Mouse (Mus musculus): ENCODE results near the gene 4930523C07Rik.

4930523C07Rik gene

DNA sequence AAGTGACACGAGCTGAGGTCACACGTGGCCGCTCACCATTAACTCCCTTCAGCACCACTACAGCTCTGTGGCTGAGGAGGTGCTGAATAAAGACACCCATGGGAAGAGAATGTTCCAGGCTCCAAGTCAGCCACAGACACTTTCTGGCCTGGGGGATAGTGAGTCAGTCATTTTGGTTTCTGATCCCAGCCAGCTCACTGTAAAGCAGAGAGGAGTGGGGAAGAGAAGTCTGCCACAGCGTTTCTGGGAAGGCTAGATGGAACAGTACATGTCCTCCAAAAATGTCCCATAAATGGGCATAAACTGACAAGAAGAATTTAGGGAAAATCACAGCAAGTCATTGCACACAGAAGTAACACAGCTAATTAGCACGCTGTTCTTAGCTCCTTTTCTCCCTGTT, 56.8 kb downstream of the 4930523C07Rik start:
- no peak for DNase-seq (ENCODE audit: low spot score)

DNA sequence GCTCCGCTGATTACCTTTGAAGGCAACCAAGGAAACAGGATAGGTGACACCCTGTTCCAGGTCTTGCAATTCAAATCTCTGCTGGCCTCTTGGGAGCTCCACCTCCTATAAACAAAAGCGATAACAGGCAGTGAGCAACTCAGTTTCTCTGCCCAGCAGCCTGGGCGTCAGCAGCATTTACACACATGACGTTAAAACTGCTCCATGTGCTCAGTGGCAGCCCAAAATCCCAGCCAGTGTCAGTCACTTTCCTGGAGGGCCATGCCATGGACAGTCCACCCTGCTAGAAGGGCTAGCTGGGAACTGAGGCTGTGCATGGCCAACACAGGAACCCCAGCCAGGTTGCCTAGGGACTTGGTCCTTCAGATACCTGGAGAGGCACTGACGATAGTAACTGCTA, 61.2 kb downstream of the 4930523C07Rik start:
- DNase-seq (ENCODE audit: low spot score), result no peak

DNA sequence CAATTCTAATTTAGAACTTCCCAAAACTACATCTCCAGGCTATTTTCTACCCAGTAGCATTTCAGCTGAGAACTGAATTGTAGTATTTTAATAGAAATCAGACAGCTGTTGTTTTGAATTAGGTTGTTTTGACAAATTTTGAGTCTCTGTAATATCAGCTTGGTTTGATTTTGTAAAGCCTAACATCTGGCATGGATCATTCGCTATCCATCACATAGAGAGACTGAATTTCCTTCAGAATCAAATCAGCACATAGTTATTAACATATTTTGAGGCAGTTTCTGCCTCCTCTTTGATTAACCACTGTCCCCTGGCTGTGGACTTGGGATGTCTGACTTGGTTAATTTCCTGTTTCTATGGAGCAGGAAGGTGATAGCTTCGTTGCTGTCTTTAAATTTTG, 64.4 kb downstream of the 4930523C07Rik start:
- DNase-seq (ENCODE audit: low spot score), result no peak

DNA sequence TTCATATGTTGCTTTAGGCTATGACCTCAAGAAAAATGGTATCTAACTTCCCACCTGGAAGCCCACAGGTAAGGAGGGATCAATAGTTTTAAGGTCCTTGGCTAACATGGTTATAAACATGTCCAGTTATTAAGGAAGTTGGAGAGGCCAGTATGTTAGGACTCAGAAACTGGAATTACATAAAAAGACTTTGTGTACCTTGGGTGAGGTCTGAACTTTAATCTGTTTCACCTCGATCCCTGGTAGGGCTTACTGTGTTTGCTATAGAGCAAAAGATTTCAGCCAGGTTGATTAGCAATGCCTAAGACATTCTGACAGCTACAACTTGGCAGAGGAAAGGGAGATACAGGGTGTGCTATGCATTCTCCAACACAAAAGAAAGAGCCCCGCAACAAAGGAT, 79.8 kb downstream of the 4930523C07Rik start:
- no peak for DNase-seq (ENCODE audit: low spot score)
